Mouse (Mus musculus): Measurements from ENCODE around the gene Plpp1.

- TF ChIP-seq CTCF (IDR thresholded peaks at IDR 0.05; ENCODE audit: borderline replicate concordance, extremely low read depth, insufficient read depth, insufficient read length), result no peak
- no peak for TF ChIP-seq POLR2A (IDR thresholded peaks at IDR 0.05; ENCODE audit: borderline replicate concordance, extremely low read depth, insufficient read depth, insufficient read length, poor library complexity, severe bottlenecking)
Observed at GRCm38 (mm10) chr13:112837621-112838155, 37.1 kb downstream of the Plpp1 start.
